Mouse (Mus musculus): ENCODE measurements at regions not wholly inside any gene's neighbourhood (a gene's known extent, or its start where the extent isn't known, plus 50 kb on each side); places are given as distances from the start of the nearest gene placed in this dataset.
A peak's percentile ranks its signal among the peaks of the same experiment; 100 is the strongest.

DNA sequence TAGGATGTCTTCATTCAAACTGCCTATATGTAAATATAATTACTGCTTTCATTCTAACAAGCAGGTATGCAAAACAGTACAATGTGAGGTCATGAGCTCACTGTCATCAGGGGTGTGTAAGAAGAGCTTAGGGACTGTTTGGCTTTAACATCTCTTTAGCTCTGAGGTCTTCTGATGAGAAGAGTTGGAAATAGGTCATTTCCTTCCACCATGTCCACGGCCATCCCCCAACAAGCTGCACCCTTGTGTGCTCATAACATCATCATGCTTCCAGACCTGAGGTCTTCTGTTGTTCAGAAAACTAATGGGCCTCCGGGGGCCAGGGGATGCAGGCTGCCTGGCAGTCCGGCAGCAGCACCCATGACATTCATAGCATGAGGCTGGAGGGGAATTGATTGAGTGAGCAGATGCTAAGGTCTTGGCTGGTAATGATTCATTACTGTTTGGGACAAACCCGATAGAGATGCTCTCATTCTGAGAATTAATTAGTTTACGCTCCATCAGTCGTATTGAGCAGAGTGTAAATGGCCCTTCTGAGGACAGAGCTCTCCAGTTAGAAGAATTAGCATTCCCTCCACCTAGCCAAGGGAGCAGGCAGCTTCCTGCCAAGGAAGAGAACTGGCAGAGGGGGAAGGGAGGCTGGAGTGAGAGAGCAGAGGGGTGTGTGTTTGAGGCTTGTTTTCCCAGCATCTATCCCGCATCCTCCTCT is 64.0 kb downstream of the Rps24 start:
- DNase-seq (ENCODE audit: low spot score): peak; percentile 14

DNA sequence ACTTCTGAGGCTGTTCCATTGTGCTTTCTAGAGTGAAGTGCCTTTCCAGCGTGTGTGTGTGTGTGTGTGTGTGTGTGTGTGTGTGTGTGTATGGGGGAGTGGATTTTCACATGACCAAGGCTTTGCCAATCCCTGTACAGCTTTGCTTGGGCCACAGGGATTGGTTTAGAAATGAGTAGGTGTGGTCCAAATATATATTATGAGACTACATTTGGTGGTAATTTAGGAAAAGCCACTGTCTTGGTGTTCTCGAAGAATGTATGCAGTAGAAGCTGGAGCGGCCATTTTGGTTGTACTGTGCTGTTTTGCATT is 64.5 kb downstream of the Rps24 start:
- DNase-seq (ENCODE audit: low spot score): no peak

DNA sequence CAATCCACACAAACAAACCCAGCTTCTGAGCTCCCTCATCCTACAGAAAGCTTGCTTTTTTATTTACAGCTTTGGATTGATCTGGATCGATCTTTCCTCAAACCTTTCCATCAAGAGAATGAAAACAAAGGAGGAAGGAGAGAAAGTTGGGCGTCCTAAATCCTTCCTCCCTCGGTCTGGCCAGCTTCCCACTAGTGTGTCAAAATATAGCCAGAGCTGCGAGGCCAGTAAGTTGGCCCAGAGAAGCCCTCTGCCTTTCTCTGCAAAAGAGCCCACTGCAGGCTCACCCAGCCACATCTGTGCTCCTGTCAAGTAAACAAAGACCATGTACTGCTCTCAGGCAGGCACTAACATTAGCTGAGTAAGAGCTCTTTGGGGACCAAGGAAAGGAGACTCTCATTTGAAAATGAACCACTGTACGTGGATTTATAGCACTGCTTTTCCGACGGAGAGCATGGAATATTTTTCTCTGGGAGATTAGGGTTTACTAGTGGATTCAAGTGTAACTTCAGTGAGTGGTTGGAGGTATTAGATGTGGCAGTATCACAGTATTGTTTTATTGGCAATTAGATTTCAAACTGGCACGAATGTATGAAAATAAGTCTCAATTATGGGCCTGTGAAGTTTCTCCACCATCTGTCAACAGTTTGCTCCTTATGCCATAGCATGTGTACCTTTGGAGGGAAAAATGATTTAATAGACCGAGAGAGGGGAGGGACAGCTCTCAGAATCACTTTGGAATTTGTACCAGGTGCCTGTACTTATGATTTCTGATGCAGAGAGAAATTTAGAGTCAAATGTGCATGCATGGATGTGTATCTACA is 78.1 kb downstream of the Rps24 start:
- no peak for DNase-seq (ENCODE audit: low spot score)

DNA sequence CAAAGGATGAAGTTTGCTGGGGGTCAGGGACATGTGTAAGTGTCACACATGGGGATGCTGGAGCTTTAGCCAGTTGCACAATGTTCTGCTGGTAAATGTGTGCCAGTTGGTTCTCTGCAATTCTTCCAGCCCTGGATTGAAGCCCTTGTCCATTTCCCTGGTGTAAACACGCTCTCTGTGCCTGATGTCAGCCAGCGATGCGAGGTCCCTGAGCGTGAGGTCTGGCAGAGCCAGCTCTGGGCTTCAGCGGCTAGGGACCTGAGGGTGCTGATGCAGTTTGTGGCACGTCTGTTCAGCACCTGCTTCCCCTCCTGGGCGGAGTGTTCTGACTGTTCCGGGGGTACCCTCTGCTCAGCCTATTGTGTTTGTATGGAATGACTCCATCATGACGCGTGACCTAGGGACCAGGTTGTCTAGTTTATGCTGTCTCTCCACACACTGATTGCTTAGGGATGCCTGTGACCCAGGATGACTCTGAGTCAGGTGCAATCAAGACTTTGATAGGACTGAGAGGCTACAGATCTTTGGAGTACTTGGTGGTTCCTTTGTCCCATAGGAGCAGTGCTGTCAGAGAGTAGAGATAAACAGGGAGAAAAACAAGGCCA is 78.9 kb downstream of the Rps24 start:
- no peak for DNase-seq (ENCODE audit: low spot score)

DNA sequence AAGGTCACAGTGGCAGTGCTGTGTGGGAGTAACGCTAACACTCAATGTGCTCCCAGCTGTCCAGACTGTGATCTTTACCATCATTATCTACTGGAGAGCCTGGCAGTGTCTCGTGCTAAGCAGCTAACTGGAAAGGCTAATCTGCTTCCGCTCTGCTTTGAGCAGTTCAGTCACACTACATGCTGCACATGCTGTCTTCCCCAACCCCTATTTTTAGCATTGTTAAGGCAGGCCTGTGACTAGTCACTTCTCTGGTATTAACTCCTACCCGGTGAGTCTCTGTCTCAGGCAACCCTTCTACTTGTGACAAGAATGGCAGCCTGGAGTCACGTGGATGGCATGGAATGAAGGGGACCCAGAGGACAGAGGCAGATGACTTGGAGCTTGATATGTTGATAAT is 88.2 kb downstream of the Rps24 start:
- peak; percentile 18 for DNase-seq (ENCODE audit: low spot score)

DNA sequence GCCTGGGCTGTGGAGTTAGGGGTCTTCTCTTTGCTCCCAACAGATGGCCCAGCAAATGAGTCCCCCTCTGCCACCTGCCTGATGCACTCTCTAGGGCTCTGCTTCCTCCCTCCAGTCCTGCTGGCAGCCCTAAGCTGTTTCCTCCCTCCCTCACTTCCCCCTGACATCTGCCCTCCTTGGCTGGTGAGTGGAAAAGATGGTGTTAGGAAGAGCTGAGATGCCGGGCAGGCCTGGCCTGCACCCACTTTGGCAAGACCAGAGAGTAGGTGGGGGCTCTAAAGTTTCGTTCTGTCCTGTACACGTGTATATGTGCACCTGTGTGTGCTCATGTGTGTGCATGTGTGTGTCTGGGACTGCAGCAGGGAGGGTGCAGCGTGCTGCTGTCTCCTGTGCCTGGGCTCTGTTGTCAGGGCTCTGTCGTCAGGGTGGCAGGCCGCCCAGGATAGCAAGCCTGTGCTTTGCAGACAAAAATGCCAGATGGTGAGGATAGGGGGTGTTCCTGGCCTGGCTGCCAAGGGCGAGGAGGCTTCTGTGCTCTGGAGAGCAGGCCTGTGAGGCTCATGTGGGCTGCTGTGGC is 91.7 kb downstream of the Rps24 start:
- peak; percentile 82 for DNase-seq (ENCODE audit: low spot score)

DNA sequence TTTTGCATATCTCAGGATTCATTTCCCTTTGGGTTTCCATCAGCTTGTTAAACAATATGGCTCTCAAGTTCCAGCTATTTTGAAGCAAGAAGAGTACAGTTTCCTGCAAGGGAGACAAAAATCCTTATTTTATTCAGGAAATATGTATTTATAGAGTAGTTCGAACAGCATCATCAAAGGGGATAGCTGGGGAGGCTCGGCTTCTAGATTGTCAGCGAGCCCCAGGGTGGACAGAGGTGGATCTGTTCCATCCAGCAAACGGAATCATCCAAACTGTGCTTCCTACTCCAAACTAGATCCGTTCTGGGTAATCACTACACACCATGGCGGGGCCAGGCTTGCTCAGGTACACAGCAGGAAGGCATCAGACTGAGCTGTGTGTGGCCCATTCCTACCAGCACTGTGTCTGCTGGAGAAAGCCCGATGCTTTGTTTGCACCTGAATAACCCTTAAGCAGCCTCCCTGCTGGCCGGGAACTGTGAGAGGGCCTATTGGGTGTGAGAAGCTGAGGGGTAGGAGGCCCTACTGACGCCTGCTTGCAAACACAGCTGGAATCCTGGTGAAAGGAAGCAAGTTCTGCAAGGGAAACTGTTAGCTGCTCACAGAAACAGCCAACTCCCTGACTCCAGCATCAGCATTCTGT is 92.3 kb downstream of the Rps24 start:
- no peak for DNase-seq (ENCODE audit: low spot score)

DNA sequence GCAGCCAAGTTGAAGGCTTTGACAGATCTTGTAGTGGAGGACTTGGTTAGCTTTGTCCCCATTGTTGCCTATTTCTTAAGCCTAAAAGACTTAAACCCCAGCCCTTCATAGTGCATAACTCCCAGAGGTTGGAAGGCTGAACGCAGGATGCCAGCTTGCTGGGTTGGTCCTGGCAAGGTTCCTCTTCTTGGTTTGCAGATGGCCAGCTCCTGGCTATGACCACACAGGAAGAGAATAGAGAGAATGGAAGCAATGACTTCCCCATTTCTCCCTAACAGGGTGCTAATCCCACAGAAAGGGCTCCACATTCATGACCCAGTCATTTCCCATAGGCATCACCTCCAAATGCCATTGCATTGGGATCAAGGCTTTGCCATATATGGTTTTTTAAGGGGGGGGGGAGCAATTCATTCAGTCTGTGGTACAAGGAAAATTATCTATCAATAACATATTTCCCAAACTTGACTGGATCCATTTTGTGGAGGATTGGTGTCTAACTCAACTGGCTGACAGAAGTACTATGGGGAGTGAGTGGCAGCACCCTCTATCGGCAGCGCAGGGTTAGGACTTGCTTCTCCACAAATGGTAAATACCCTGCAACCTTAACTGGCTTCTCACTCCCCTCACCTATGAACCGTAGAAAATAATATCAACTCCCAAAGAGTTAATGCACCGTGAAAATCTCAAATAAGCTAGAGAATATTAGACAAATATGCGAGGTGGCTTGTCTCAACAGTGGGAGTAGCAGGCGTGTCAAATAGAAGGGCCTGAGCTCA is 99.4 kb downstream of the Rps24 start:
- DNase-seq (ENCODE audit: low spot score): no peak

DNA sequence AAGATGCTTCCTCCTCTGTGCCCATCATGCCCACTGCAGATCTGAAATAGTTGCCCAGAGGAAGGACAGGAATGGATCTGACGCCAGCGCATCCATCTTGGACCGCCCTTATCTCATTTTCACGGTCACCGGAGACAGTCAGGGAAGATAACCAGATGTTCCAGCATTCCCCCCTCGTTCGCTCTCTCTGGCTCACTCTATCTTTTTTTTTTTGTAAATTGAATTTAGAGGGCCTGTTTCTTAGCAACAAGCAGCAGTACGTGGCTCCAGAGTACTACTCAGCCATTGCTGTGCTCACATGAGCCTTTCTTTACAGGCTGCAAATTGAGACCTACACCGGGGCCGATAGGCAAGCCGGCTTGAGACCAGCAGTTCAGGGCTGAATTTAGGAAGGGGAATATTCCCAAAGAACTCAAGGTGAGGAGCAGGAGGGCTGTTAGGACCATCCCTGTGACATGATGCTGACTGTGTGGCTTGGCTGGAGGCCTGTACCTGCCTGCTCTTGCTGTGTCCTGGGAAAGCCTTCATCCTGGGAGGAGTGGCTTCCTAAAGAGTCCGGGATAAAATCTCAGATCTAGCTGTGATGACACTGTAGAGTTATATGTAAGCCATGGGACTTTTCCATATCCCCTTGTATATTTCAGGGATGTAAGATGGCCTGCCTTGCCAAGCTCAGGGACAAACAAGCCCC is 100.2 kb downstream of the Rps24 start:
- DNase-seq (ENCODE audit: low spot score): peak; percentile 13

DNA sequence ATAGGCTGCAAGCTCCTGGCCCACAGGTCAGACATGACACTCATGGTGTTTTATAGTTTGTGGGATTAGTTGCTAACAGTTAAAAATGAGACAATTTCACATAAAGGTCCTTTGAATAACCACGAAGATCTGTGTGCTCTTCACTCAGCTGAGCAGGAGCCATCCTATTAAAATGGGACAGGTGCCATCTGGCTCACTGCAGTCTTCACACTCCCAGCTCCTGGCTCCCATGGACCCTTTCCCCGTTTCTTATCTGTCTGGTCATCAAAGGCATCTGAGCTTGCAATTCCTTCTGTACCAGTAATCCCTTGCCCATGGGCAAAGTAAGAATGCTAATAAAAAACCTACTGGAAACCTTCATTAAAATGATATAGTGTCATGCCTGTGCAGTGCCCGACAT is 101.1 kb downstream of the Rps24 start:
- DNase-seq (ENCODE audit: low spot score): no peak

DNA sequence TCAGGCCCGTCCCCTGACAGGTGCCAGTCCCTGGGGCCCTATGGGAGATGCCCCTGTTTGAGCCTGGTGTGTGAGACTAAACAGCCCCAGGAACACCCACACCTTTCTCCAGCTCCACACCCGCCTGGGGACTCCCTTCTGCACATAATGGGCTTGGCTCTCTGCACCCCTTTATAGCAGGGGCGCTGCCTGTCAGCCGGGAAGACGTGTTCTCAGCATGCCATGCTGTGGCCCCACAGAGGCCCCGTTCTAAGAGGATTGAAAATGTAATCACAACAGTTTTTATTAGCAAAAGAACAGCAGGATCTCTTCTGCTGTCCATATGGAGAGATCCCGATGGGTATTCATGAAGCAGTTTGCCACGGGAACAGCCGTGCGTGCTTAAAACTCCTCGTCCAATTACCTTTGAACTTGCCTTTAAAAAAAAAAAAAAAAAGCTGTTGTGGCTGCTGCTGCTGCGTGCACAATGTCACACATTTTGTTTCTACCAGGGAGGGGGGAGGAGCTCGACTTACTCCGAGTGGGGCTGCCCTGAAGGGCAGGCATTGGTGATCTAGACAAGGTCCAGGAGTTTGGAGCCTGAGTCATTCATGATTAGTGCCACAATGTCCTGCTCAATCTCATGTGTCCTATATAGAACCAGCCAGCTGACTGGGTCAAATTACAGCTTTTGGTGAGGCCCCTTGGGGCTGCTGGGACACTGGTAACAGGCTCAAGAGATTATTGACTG is 119.7 kb downstream of the Rps24 start:
- DNase-seq (ENCODE audit: low spot score): no peak

DNA sequence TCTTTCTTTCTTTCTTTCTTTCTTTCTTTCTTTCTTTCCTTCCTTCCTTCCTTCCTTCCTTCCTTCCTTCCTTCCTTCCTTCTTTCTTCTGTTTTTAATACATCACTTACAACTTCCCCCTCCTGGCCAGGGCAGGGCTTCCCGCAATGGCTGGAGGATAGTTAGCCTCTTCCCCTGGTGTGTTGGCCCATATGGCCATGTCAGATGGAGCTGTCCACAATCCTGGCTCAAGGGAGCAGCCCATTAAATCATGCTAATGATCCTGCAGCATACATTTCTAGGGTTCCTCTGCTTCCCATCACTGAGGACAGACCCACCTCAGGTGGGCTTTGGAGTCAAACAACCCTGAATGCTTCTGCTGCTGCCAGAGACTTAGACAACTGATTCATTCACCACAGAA is 121.4 kb downstream of the Rps24 start:
- no peak for DNase-seq (ENCODE audit: low spot score)

DNA sequence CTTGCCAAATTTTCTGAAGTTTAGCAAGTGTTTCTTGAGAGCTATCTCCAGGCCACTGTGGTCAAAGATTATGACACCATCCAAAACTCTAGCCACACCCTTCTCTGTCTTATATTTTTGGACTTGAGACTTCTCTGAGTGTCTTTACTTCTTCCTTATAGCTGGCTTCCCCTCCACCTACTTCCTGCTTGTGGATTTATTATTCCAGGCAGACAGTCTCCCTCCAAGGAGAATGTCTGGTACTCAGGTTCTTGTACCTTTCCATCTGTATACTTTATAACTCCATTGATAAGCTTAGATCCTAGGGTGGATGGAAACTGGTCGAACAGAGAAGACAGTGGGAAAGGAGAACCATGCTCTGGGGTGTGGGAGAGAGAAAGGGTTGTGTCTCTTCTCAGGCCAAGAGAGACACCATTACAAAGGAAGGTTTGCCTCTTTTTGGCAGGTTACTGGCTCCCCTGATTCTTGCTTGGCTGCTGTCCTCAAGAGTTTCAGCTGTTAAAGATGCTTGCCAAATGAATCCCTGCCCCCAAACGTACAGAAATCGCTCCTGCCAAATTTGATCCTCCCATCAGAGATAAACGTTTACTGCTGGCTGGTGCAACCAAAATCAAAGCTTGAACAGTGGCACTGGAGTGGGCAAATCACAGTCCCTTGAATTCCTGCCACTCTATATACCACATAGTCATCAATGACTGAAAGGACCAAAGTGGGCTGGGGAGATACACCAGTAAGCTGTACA is 125.5 kb downstream of the Rps24 start:
- no peak for DNase-seq (ENCODE audit: low spot score)

DNA sequence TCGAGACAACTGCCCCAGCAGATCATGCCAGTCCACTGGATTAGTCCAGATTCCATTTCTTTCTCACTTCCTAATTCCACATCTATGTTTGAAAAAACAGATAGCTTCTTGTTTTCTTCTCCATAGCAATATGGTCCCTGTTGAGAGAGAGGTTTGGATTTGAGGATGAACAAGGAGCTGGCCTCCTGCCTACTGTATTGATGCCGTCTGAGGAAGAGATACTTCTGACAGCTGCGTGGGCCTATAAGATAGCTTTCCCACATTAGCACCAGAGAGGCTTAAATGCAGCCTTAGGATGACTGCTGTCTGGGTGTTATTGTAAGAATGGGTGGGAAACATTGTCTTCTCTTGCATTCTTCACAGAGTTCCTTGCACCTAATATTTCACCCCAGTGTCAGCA is 128.9 kb downstream of the Rps24 start:
- DNase-seq (ENCODE audit: low spot score): no peak

DNA sequence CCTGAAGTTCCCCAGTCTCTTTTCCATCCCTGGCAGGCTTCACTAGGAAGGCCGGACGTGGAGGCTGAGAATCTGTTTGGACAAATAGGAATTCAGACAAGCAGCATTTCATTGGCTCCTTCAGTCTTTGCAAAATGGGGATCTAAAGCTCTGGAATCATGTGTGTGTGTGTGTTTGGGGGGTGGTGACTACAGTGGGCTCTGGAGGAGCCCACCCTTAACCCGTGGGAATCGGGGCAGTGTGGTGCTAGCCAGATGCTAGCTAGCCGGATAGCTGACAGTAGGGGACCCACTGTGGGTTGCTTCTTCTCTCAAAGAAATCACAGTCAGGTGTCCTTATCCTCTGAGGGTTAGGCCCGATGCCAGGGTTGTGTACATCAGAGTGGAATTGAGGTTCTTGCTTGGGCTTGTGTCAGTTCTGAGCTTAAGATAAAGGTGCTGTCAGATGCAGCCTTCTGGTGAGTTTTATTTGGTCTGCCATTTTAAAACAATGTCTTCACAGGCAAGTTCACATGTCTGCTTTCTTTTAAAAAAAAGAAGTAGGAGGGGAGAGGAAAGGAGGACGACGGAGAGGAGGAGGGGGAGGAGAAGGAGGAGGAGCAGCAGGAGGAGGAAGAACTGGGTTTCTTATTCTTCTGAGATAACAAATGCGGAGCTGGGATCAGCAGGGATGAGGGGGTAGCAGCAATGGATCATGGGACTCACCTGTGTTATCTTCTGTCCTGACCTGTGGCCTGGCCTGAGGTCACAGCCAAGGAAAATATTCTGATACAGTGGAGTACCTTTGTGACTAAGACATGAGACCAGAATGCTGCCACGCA is 129.6 kb downstream of the Rps24 start:
- DNase-seq (ENCODE audit: low spot score): no peak

DNA sequence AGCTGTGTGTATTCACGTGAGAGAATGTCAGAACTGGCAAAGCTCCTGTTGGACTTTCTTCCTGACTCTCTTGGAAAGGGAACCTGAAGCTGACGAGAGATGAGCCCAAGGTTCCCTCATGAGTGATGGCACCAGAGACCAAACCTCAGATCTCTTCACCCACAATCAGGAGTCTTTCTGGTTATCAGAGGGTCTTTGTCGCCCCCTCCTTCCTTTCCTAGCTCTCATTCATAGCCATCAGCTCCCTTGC is 130.1 kb downstream of the Rps24 start:
- DNase-seq (ENCODE audit: low spot score): no peak

DNA sequence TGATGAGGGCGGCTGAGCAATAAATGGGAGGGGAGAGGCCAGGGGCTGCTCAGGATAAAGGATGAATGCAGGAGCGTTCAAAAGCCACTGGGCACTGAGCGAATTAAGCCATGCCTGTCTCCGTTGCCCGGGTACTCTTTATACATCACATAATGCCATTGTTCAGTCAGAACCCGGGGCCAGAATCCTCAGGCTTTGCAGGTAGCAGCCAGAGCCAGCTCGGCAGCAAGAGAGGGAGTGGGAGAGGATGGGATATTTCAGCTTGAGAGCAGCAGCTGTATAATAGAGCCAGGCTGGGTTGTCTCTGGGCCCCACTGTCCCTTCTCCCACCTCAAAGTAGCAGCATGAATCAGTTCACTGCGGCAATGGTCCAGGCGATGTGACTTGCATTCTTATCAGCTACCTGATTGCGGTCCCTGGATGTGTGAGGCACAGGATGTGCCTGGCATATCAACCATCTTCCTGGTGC is 130.5 kb downstream of the Rps24 start:
- no peak for DNase-seq (ENCODE audit: low spot score)

DNA sequence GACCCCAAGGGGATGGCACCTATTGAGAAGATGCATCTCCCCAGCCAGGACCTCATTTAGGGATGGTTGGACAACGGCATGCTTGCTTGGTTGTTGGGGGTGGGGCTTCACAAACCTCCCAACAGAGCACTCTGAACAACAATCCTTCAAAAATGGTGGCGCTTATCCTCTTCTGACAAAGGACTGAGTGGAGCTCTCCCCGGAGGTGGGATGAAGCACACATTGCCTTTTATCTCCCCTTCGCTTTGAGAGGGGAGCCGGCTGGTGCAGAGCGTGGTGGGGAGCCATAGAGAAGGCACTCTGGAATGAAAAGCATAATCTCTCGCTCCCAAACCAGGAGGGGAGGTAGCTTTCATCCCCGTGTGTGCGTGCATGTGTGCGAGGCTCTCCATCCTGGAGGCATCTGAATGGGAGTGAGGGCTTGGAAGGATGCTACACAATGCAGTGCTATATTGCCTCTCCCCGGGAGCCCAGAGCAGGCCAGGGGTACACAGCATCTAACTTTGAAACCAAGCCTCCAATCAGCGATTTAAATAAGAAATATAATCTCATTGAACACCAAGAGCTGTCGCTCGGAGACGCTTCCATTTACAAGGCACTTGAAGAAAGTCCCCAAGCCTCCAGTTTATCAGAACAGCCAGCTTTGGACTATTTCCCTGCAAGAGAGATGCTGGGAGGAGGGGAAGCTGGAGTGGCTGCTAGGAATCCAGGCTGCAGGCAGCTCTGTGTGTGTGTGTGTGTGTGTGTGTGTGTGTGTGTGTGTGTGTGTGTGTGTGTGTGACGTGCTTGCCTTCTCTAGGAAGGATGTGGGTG is 131.5 kb downstream of the Rps24 start:
- no peak for DNase-seq (ENCODE audit: low spot score)
